Mouse (Mus musculus) forebrain, embryonic 15.5 days (tissue): ENCODE results near the gene Cd180. TPM values are rescaled to one million over a fixed set of nuclear protein-coding genes. Genes with fewer than 3 reads are reported as not detected.

ENCODE experiments used
- ATAC-seq: fragments of 200-750 bp; cut with Nextera tagmentation; replicated peaks from 2 replicates; pipeline ENCODE4 v1.8.0; 2017; ENCODE audit warnings: mild to moderate bottlenecking, moderate TSS enrichment, moderate library complexity
- H3K27ac ChIP-seq: fragments of 300-500 bp; sonication (generic); replicated peaks from 2 replicates; pipeline ENCODE4 v1.5.1; 2015; ENCODE audit warnings: mild to moderate bottlenecking, inconsistent platforms
- H3K27me3 ChIP-seq: fragments of 300-500 bp; sonication (generic); 2 replicates; pipeline ENCODE4 v1.6.1; 2015; ENCODE audit warnings: inconsistent platforms
- H3K36me3 ChIP-seq: fragments of 300-500 bp; sonication (generic); 2 replicates; pipeline ENCODE4 v1.6.1; 2015; ENCODE audit warnings: mild to moderate bottlenecking, inconsistent platforms
- H3K4me1 ChIP-seq: fragments of 300-500 bp; sonication (generic); 2 replicates; pipeline ENCODE4 v1.6.1; 2015; ENCODE audit warnings: inconsistent platforms
- H3K4me2 ChIP-seq: fragments of 300-500 bp; sonication (generic); replicated peaks from 2 replicates; pipeline ENCODE4 v1.6.1; 2015; ENCODE audit warnings: mild to moderate bottlenecking, inconsistent platforms
- H3K4me3 ChIP-seq: fragments of 300-500 bp; sonication (generic); 2 replicates; pipeline ENCODE4 v1.5.1; 2015; ENCODE audit warnings: mild to moderate bottlenecking, inconsistent platforms
- H3K9ac ChIP-seq: fragments of 300-500 bp; sonication (generic); replicated peaks from 2 replicates; pipeline ENCODE4 v1.6.1; 2015; ENCODE audit warnings: mild to moderate bottlenecking, inconsistent platforms
- H3K9me3 ChIP-seq: fragments of 300-500 bp; sonication (generic); 2 replicates; pipeline ENCODE4 v1.6.1; 2016; ENCODE audit warnings: inconsistent platforms
- WGBS: fragments of 180-500 bp; shearing (Covaris S2); methylation state at CpG from one replicate; pipeline ENCODE4 v1.1.7; 2015; ENCODE audit warnings: mixed read lengths; 5-methylcytosine and 5-hydroxymethylcytosine counted together
- polyA plus RNA-seq: library from polyadenylated mRNA; unstranded; fragments of >200 nt; fragmentation: Nextera tagmentation; extraction: Ambion mirVana; gene quantifications from 2 replicates; pipeline ENCODE4 v1.2.1, GENCODE M21; 2015

Cd180 gene
- polyA plus RNA-seq, 1 experiment from 2014 or later: 0.23 TPM

- 84% methylated on average over 6 of the region's 6 CpGs for WGBS
- peaks cover 9% of the 10 kb centered on the region for H3K4me1 ChIP-seq
- H3K36me3 ChIP-seq: no peaks in the 10 kb centered on the region
- no peaks in the 10 kb centered on the region for H3K9me3 ChIP-seq
- H3K4me3 ChIP-seq: no peak overlapping the region
- no peak overlapping the region for H3K9ac ChIP-seq
- no peak overlapping the region for H3K4me2 ChIP-seq
- no peak for ATAC-seq
- H3K27ac ChIP-seq: no peak overlapping the region
- H3K27me3 ChIP-seq: no peaks in the 10 kb centered on the region
Observed at GRCm38 (mm10) chr13:102689201-102690090, 3.9 kb upstream of the Cd180 start.

- ATAC-seq: no peak
- no peak overlapping the region for H3K4me2 ChIP-seq
- no peak overlapping the region for H3K9ac ChIP-seq
- H3K27me3 ChIP-seq: no peaks in the 10 kb centered on the region
- WGBS: 90% methylated on average over 5 of the region's 5 CpGs
- no peaks in the 10 kb centered on the region for H3K9me3 ChIP-seq
- H3K4me1 ChIP-seq: peaks cover 9% of the 10 kb centered on the region
- H3K27ac ChIP-seq: no peak overlapping the region
- no peaks in the 10 kb centered on the region for H3K36me3 ChIP-seq
- no peak overlapping the region for H3K4me3 ChIP-seq
Observed at GRCm38 (mm10) chr13:102690184-102690583, 3.2 kb upstream of the Cd180 start.

- Histone ChIP-seq H3K4me1 (peaks cover 9% of the 10 kb centered on the region), H3K27me3 (no peaks in the 10 kb centered on the region), H3K27ac (no peak overlapping the region), H3K9ac (no peak overlapping the region), H3K9me3 (no peaks in the 10 kb centered on the region), H3K4me3 (no peak overlapping the region), H3K4me2 (no peak overlapping the region), H3K36me3 (no peaks in the 10 kb centered on the region)
- 39% methylated on average over 11 of the region's 11 CpGs for WGBS
- ATAC-seq: no peak
Observed at GRCm38 (mm10) chr13:102691408-102692150, 1.8 kb upstream of the Cd180 start.

- ATAC-seq: no peak
- 92% methylated on average over 7 of the region's 7 CpGs for WGBS
- no peaks in the 10 kb centered on the region for H3K9me3 ChIP-seq
- no peak overlapping the region for H3K9ac ChIP-seq
- H3K27ac ChIP-seq: no peak overlapping the region
- peaks cover 20% of the 10 kb centered on the region for H3K4me1 ChIP-seq
- no peak overlapping the region for H3K4me3 ChIP-seq
- no peak overlapping the region for H3K4me2 ChIP-seq
- no peaks in the 10 kb centered on the region for H3K27me3 ChIP-seq
- no peaks in the 10 kb centered on the region for H3K36me3 ChIP-seq
Observed at GRCm38 (mm10) chr13:102694154-102694553, 796 bp downstream of the Cd180 start.

- ATAC-seq: no peak
- H3K4me1 ChIP-seq: peaks cover 24% of the 10 kb centered on the region
- no peak overlapping the region for H3K4me3 ChIP-seq
- H3K36me3 ChIP-seq: no peaks in the 10 kb centered on the region
- H3K9me3 ChIP-seq: no peaks in the 10 kb centered on the region
- no peak overlapping the region for H3K9ac ChIP-seq
- no peak overlapping the region for H3K4me2 ChIP-seq
- WGBS: 78% methylated on average over 7 of the region's 7 CpGs
- no peak overlapping the region for H3K27ac ChIP-seq
- no peaks in the 10 kb centered on the region for H3K27me3 ChIP-seq
Observed at GRCm38 (mm10) chr13:102695121-102695905, 2.0 kb downstream of the Cd180 start.

DNA sequence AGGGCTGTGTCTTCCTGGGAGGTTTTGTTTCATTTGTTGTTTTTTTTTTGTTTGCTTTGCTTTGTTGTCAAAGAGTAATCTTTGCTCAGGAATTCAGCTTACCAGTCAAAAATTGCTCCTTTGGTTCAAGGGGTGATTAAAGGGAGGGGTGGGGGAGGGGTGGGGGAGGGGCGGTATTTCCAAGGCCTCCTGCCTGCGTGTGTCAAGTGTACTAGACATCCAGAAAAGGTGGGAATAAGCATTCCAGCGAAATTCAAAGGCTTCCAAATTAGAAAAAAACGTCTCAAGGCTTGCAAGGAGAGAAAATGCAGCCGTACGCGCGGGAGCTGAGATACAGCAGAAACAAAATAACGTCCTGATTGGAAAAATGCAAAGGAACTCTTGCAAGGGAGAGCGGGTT lies 5.0 kb downstream of the Cd180 start:
- peak overlapping the region; percentile 27 for H3K4me3 ChIP-seq
- H3K9ac ChIP-seq: peak overlapping the region; percentile 48
- 7% methylated on average over 10 of the region's 10 CpGs for WGBS
- H3K4me1 ChIP-seq: peaks cover 15% of the 10 kb centered on the region
- peak overlapping the region; percentile 84 for H3K27ac ChIP-seq
- peak overlapping the region; percentile 53 for H3K4me2 ChIP-seq
- peak; percentile 37 for ATAC-seq
- no peaks in the 10 kb centered on the region for H3K9me3 ChIP-seq
- no peaks in the 10 kb centered on the region for H3K36me3 ChIP-seq
- H3K27me3 ChIP-seq: no peaks in the 10 kb centered on the region

GRCm38 (mm10) chr13:102698751-102699323 lies 5.5 kb downstream of the Cd180 start:
- peak; percentile 96 for ATAC-seq
- H3K4me1 ChIP-seq: peaks cover 15% of the 10 kb centered on the region
- peak overlapping the region; percentile 27 for H3K4me3 ChIP-seq
- peak overlapping the region; percentile 84 for H3K27ac ChIP-seq
- H3K4me2 ChIP-seq: peak overlapping the region; percentile 53
- no peaks in the 10 kb centered on the region for H3K27me3 ChIP-seq
- WGBS: 14% methylated on average over 14 of the region's 14 CpGs
- H3K36me3 ChIP-seq: no peaks in the 10 kb centered on the region
- H3K9ac ChIP-seq: peak overlapping the region; percentile 48
- H3K9me3 ChIP-seq: no peaks in the 10 kb centered on the region

DNA sequence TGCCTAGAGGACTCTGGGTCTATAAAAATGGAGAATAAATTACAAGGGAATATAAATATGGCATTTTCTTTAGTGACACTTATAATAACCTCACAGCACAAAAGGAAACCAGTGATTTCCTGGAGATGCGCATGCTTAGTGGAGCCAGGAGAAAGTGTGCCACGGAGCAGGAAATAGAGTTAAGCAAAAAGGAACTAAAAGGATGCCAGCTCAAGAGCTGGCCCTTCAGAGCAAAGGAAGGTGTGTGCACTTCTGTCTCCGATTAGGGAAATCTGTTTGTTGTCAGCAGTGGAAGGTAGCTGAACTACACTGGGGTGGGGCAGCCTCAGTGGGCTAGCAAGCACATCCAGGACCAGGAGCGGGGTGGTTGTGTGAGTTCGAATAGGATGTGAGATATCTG lies 6.8 kb downstream of the Cd180 start:
- no peak overlapping the region for H3K4me2 ChIP-seq
- H3K27ac ChIP-seq: no peak overlapping the region
- no peak overlapping the region for H3K4me3 ChIP-seq
- no peak overlapping the region for H3K9ac ChIP-seq
- H3K4me1 ChIP-seq: peaks cover 15% of the 10 kb centered on the region
- no peaks in the 10 kb centered on the region for H3K27me3 ChIP-seq
- 93% methylated on average over 5 of the region's 5 CpGs for WGBS
- no peaks in the 10 kb centered on the region for H3K9me3 ChIP-seq
- no peaks in the 10 kb centered on the region for H3K36me3 ChIP-seq
- no peak for ATAC-seq

DNA sequence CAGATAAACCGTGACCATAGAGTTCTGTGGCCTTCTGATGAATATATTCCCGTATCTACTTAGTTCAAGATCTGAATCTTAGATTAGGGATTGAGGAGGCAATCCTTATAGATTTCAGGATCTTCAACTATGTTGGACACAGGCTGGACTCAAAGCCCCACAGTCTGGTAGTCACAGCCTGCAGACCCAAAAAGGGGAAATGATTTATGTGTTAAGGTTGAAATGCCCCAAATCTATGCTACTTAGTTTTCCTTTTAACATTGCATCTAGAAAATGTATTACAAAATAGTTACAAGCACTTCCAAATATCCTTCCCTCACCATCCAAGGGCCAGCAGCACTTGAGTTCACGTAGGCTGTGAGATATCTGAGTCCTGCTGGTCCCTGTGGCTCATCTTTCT lies 7.4 kb downstream of the Cd180 start:
- peaks cover 15% of the 10 kb centered on the region for H3K4me1 ChIP-seq
- ATAC-seq: no peak
- H3K36me3 ChIP-seq: no peaks in the 10 kb centered on the region
- H3K4me3 ChIP-seq: no peak overlapping the region
- no peak overlapping the region for H3K4me2 ChIP-seq
- no peak overlapping the region for H3K27ac ChIP-seq
- no peaks in the 10 kb centered on the region for H3K27me3 ChIP-seq
- WGBS: 93% methylated on average over 3 of the region's 3 CpGs
- no peaks in the 10 kb centered on the region for H3K9me3 ChIP-seq
- H3K9ac ChIP-seq: no peak overlapping the region

DNA sequence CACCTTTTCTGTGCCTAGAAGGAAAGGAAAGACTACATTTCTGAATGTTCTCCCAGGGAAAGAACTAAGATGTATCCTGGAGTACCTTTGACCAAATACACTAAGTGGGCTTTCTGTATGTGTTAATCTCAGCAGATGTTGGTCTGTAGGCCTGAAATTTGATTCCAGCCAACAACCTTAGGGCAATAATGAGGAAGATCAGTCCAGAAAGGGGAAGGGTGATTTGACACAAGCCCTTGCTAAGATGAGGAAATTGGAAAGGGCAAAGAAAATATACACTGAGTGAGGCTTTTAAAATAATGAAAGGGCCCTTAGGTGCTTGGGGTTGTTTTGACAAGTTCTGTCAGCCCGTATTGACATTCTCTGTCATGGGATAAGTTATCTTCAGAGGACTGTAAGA lies 23.6 kb downstream of the Cd180 start:
- Histone ChIP-seq H3K27ac (no peak overlapping the region), H3K9ac (no peak overlapping the region), H3K4me1 (no peaks in the 10 kb centered on the region), H3K27me3 (no peaks in the 10 kb centered on the region), H3K4me2 (no peak overlapping the region), H3K9me3 (no peaks in the 10 kb centered on the region), H3K4me3 (no peak overlapping the region), H3K36me3 (no peaks in the 10 kb centered on the region)
- WGBS: 86% methylated on average over 1 of the region's 1 CpGs
- ATAC-seq: no peak

DNA sequence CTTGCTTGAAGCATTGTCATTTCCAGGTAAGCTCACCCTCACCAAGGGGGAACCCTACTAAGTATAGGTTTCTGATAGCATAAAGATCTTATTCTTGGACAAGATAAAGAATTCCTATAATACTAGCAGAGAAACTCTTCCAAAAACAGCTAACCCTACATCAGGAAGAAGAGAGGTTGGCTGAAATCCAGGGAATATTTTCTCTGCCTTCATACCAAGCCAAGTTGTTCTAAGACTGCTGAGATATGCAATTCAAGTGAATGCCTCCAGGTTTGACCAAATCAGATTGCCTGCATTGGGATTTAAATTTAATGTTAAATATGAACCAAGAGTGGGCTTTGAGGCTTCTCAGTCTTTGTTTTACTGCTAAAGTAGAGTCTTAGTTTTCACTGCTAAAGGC lies 32.1 kb downstream of the Cd180 start:
- Histone ChIP-seq H3K27me3 (no peaks in the 10 kb centered on the region), H3K9ac (no peak overlapping the region), H3K4me2 (no peak overlapping the region), H3K9me3 (no peaks in the 10 kb centered on the region), H3K36me3 (no peaks in the 10 kb centered on the region), H3K4me3 (no peak overlapping the region), H3K4me1 (no peaks in the 10 kb centered on the region), H3K27ac (no peak overlapping the region)
- ATAC-seq: no peak

DNA sequence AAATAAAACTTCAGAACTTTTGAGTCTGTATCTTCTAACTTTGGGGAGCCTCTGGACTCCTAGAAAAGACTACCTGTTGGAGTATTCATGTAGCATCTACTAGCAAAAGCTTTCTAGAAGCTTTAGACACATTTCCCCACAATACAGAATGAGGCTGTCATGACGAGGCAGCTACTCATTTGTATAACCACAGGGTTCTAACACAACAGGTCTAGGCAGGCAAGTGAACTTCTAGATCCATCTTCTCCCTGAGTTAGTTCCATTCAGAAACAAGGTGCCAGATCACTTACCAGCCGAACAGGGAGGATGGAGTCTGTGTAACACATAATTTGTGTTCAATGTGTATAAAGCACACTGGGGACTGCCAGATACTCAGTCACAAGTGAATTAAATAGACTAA lies 32.5 kb downstream of the Cd180 start:
- no peak for ATAC-seq
- no peak overlapping the region for H3K27ac ChIP-seq
- no peak overlapping the region for H3K4me2 ChIP-seq
- H3K9ac ChIP-seq: no peak overlapping the region
- no peak overlapping the region for H3K4me3 ChIP-seq
- 75% methylated on average over 2 of the region's 2 CpGs for WGBS
- no peaks in the 10 kb centered on the region for H3K27me3 ChIP-seq
- no peaks in the 10 kb centered on the region for H3K36me3 ChIP-seq
- no peaks in the 10 kb centered on the region for H3K4me1 ChIP-seq
- no peaks in the 10 kb centered on the region for H3K9me3 ChIP-seq
